Mouse (Mus musculus): ENCODE data around the gene C8a. TPM values are rescaled to one million over a fixed set of nuclear protein-coding genes. Genes with fewer than 3 reads are reported as not detected.

C8a gene
- polyA plus RNA-seq, 1 experiment, result 0.04 TPM

DNA sequence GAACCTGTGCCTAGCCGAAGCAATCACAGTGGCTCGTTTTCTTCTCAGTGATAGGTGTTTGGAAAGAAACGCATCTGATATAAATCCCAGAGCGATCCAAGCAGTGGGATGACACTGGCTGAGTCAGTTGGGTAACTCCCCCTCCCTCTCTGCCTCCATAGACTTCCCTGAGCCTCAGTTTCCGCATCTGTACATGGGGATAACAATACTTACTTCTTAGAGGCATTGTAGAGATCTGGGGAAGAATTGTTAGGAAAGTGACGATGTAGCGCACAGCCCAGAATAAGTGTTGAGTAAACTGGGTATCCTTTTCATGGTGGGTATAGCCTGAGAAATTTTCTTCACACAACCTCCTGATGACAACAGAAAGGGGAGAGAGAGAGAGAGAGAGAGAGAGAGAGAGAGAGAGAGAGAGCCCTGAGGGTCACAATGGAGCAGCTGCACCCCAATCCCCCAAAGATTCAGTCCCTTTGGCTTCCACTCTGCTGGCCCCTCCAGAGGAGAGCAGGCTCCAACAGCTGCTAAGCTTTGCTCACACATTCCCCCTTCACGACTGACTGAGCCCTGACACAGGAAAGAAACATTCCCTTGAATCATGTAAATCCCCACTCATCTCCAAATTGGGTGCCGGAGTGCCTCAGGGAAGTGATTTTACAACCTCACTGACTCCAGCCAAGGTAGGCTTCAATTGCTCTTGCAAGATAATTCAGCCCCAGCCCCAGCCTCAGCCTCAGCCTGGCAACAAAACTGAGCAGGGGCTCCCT is 12.5 kb upstream of the C8a start:
- no peak for TF ChIP-seq POLR2A (IDR thresholded peaks at IDR 0.05; ENCODE audit: borderline replicate concordance, extremely low read depth, insufficient read depth, insufficient read length, poor library complexity, severe bottlenecking)
- no peak for TF ChIP-seq CTCF (IDR thresholded peaks at IDR 0.05; ENCODE audit: borderline replicate concordance, extremely low read depth, insufficient read depth, insufficient read length)
- DNase-seq (ENCODE audit: low read depth), result peak; percentile 57

DNA sequence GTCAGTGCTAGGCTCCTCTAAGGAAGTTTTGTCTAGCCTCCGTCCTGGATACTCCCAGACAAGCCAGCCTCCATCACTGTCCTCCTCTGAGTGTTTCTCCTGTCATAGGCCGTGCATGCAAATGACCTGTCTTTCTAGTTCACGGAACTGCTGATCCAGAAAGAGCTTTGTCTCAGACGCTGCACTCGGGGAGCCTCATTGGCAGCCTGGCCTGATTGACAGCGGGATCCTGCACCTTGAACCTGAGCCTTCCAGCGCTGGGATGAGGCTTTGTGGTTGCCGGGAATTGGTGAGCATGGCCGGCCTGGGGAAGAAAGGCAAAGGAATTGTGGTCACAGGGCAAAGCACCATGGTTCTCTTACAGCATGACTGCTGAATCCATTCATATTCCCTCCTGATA is 11.3 kb upstream of the C8a start:
- TF ChIP-seq POLR2A (IDR thresholded peaks at IDR 0.05; ENCODE audit: borderline replicate concordance, extremely low read depth, insufficient read depth, insufficient read length, poor library complexity, severe bottlenecking), result no peak
- no peak for TF ChIP-seq CTCF (IDR thresholded peaks at IDR 0.05; ENCODE audit: borderline replicate concordance, extremely low read depth, insufficient read depth, insufficient read length)
- DNase-seq (ENCODE audit: low read depth), result no peak

DNA sequence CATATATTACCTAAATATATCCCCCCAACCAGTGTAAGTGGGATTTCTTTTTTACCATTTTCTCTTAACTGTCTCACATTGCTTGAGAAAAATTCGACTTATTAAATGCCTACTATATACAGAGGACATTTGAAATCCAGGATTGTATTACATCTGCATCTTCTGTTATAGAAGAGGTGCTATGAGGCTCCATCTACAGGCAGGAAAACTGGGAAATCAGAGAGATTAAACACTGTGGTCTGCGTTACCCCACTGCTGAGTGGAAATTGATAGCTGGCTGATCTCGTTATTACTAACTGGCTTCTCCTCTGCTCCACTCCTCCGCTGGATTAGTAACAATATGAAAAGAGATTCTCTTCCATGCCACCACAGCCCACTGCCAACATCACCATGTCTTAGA is 366 bp downstream of the C8a start:
- no peak for DNase-seq (ENCODE audit: low read depth)
- TF ChIP-seq CTCF (IDR thresholded peaks at IDR 0.05; ENCODE audit: borderline replicate concordance, extremely low read depth, insufficient read depth, insufficient read length) (no peak), POLR2A (IDR thresholded peaks at IDR 0.05; ENCODE audit: borderline replicate concordance, extremely low read depth, insufficient read depth, insufficient read length, poor library complexity, severe bottlenecking) (no peak)

DNA sequence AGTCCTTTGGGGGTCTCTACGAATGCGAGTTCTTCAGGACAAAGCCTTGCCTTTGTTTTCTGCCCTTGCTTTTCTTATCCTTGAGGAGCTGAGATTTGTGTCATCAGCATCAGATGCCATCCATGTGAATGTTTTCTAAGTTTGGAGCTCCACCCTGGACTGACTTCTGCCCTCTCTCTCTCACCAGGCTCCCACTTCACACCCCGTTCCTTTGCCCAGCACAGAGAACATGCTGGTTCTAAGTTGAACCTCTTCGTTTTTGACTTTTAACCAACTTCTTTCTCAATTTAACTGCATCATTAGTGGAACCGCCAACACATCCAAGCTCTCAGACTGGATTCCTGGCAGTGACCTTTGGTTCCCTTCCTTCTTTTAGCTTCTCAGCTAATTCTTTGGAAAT is 6.0 kb downstream of the C8a start:
- DNase-seq (ENCODE audit: low read depth), result no peak
- TF ChIP-seq CTCF (IDR thresholded peaks at IDR 0.05; ENCODE audit: borderline replicate concordance, extremely low read depth, insufficient read depth, insufficient read length), result no peak
- no peak for TF ChIP-seq POLR2A (IDR thresholded peaks at IDR 0.05; ENCODE audit: borderline replicate concordance, extremely low read depth, insufficient read depth, insufficient read length, poor library complexity, severe bottlenecking)

DNA sequence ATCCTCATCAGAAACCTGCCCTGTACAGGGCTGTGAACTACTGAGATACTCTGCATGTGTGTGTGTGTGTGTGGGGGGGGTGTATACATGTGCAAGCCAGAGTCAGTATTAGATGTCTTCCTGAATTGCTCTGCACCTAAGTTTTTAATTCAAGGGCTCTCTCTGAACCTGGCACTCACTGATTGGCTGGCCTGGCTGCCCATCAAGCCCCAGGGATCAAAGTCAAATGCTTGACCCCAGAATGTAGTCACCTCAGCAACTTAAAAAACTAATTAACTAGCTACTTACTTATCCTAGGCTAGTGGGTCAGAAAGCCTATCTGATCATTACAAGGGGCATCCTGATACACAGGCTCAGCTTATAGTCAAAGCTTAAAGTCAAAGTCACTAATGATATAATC is 6.6 kb downstream of the C8a start:
- TF ChIP-seq POLR2A (IDR thresholded peaks at IDR 0.05; ENCODE audit: borderline replicate concordance, extremely low read depth, insufficient read depth, insufficient read length, poor library complexity, severe bottlenecking) (no peak), CTCF (IDR thresholded peaks at IDR 0.05; ENCODE audit: borderline replicate concordance, extremely low read depth, insufficient read depth, insufficient read length) (no peak)
- DNase-seq (ENCODE audit: low read depth), result no peak

DNA sequence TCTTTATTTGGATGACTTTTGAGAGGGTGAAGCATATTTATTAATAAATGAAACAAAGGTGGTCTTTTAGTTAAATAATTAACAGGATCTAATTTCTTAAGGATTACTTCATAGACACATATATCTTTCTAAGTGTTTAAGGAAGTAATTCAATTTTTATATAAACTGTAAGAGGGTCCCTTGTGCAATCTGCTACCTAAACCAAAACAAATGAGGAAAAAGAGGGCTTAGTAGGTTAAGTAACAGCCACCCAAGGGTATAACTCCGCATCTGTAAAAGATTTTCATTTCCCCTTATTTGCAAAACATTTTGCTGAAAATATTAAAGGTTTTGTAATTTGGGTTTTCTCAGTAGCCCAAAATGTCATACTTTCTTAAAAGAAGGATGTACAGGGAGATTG is 11.8 kb downstream of the C8a start:
- TF ChIP-seq CTCF (IDR thresholded peaks at IDR 0.05; ENCODE audit: borderline replicate concordance, extremely low read depth, insufficient read depth, insufficient read length), result no peak
- no peak for TF ChIP-seq POLR2A (IDR thresholded peaks at IDR 0.05; ENCODE audit: borderline replicate concordance, extremely low read depth, insufficient read depth, insufficient read length, poor library complexity, severe bottlenecking)
- no peak for DNase-seq (ENCODE audit: low read depth)

- DNase-seq (ENCODE audit: low read depth), result no peak
Observed at GRCm38 (mm10) chr4:104861241-104861640, 15.0 kb downstream of the C8a start.

GRCm38 (mm10) chr4:104857823-104858222 is 18.4 kb downstream of the C8a start:
- DNase-seq (ENCODE audit: low read depth), result no peak

More at GRCm38 (mm10) chr4:104861241-104861640, 15.0 kb downstream of the C8a start:
- TF ChIP-seq POLR2A (IDR thresholded peaks at IDR 0.05; ENCODE audit: borderline replicate concordance, extremely low read depth, insufficient read depth, insufficient read length, poor library complexity, severe bottlenecking) (no peak), CTCF (IDR thresholded peaks at IDR 0.05; ENCODE audit: borderline replicate concordance, extremely low read depth, insufficient read depth, insufficient read length) (no peak)

DNA sequence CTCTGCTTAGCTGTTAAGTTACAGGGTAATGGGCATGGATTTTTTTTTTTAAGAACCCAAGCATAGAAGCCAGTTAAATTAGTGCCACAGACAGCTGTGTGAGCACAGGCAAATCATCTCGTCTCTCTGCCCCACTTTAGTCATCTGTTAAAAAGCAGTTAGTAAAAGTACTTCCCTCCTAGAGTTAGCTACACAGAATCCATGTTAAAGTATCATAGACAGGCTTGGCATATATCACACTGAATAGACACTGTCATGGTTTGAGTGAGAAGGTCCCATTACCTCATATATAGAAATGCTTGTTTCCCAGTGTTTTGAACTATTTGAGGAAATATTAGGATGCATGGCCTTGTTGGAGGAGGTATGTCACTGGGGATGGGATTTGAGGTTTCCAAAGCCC is 19.2 kb downstream of the C8a start, which contains the start of gene Gm17662:
Gene Gm17662, plus strand, starts transcription at position 301 of the 400 bp plus-strand sequence.
- TF ChIP-seq CTCF (IDR thresholded peaks at IDR 0.05; ENCODE audit: borderline replicate concordance, extremely low read depth, insufficient read depth, insufficient read length), result no peak
- TF ChIP-seq POLR2A (IDR thresholded peaks at IDR 0.05; ENCODE audit: borderline replicate concordance, extremely low read depth, insufficient read depth, insufficient read length, poor library complexity, severe bottlenecking), result no peak
- no peak for DNase-seq (ENCODE audit: low read depth)

More at GRCm38 (mm10) chr4:104857823-104858222, 18.4 kb downstream of the C8a start:
- no peak for TF ChIP-seq POLR2A (IDR thresholded peaks at IDR 0.05; ENCODE audit: borderline replicate concordance, extremely low read depth, insufficient read depth, insufficient read length, poor library complexity, severe bottlenecking)
- TF ChIP-seq CTCF (IDR thresholded peaks at IDR 0.05; ENCODE audit: borderline replicate concordance, extremely low read depth, insufficient read depth, insufficient read length), result no peak

DNA sequence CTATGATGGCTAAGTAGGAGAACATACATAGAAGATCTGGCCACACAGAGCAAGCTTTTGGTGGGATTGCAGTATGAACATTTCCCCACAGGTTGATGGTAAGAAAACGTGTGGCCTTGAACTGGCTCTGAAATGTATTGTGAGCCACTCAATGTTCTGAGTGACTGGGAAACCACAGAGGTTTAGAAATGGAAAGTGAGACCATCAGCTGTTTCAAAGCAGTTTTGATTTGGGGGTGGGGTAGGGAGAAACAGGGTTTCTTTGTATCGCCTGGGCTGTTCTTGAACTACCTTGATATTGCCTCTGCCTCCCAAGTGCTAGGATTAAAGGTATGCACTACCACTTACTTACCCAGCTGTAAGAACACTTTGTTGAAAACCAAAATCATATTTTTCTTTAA is 21.0 kb downstream of the C8a start:
- DNase-seq (ENCODE audit: low read depth), result no peak
- no peak for TF ChIP-seq POLR2A (IDR thresholded peaks at IDR 0.05; ENCODE audit: borderline replicate concordance, extremely low read depth, insufficient read depth, insufficient read length, poor library complexity, severe bottlenecking)
- no peak for TF ChIP-seq CTCF (IDR thresholded peaks at IDR 0.05; ENCODE audit: borderline replicate concordance, extremely low read depth, insufficient read depth, insufficient read length)

GRCm38 (mm10) chr4:104843546-104843945 is 32.7 kb downstream of the C8a start:
- no peak for TF ChIP-seq CTCF (IDR thresholded peaks at IDR 0.05; ENCODE audit: borderline replicate concordance, extremely low read depth, insufficient read depth, insufficient read length)
- no peak for TF ChIP-seq POLR2A (IDR thresholded peaks at IDR 0.05; ENCODE audit: borderline replicate concordance, extremely low read depth, insufficient read depth, insufficient read length, poor library complexity, severe bottlenecking)
- peak; percentile 43 for DNase-seq (ENCODE audit: low read depth)

- no peak for DNase-seq (ENCODE audit: low read depth)
Observed at GRCm38 (mm10) chr4:104842204-104842603, 34.0 kb downstream of the C8a start.

More at GRCm38 (mm10) chr4:104842204-104842603, 34.0 kb downstream of the C8a start:
- TF ChIP-seq POLR2A (IDR thresholded peaks at IDR 0.05; ENCODE audit: borderline replicate concordance, extremely low read depth, insufficient read depth, insufficient read length, poor library complexity, severe bottlenecking) (no peak), CTCF (IDR thresholded peaks at IDR 0.05; ENCODE audit: borderline replicate concordance, extremely low read depth, insufficient read depth, insufficient read length) (no peak)
